Mouse (Mus musculus) liver, adult 2 months (tissue): Measurements from ENCODE around the gene Pir. TPM values are rescaled to one million over a fixed set of nuclear protein-coding genes. Genes with fewer than 3 reads are reported as not detected.

Experiments used
- DNase-seq: peaks from one replicate; pipeline ENCODE4 v3.0.0-alpha.2; 2011; ENCODE audit warnings: low read depth, low spot score; ENCODE audit errors: extremely low read depth
- H3K27ac ChIP-seq: fragments of 200-500 bp; replicated peaks from 2 replicates; pipeline ENCODE4 v1.5.1; 2012; ENCODE audit warnings: low read depth, mild to moderate bottlenecking, control low read depth, inconsistent platforms, low read length; ENCODE audit not compliant: insufficient read depth
- H3K27me3 ChIP-seq: fragments of 200-500 bp; 2 replicates; pipeline ENCODE4 v1.6.1; 2012; ENCODE audit warnings: mild to moderate bottlenecking, moderate library complexity, low read length, inconsistent platforms; ENCODE audit not compliant: control insufficient read depth, insufficient read depth
- H3K36me3 ChIP-seq: fragments of 200-500 bp; 2 replicates; pipeline ENCODE4 v1.6.1; 2012; ENCODE audit warnings: low read length, inconsistent platforms; ENCODE audit not compliant: control insufficient read depth, insufficient read depth
- H3K4me1 ChIP-seq: fragments of 200-500 bp; 2 replicates; pipeline ENCODE4 v1.6.1; 2011; ENCODE audit warnings: low read length; ENCODE audit not compliant: control insufficient read depth, insufficient read depth
- H3K4me3 ChIP-seq: fragments of 200-500 bp; 2 replicates; pipeline ENCODE4 v1.5.1; 2011; ENCODE audit warnings: low read depth, mild to moderate bottlenecking, control low read depth, low read length, moderate library complexity; ENCODE audit not compliant: insufficient read depth
- H3K79me2 ChIP-seq: fragments of 200-500 bp; 2 replicates; pipeline ENCODE4 v1.6.1; 2012; ENCODE audit warnings: inconsistent platforms, mild to moderate bottlenecking, low read length, moderate library complexity; ENCODE audit not compliant: control insufficient read depth, insufficient read depth
- H3K9ac ChIP-seq: fragments of 200-500 bp; 2 replicates; pipeline ENCODE4 v1.6.1; 2012; ENCODE audit warnings: low read depth, mild to moderate bottlenecking, control low read depth, inconsistent platforms, low read length
- CTCF ChIP-seq: fragments of 200-500 bp; IDR thresholded peaks from 2 replicates; pipeline ENCODE4 v1.5.1; 2011; ENCODE audit warnings: low read depth, low read length, control low read depth
- POLR2A ChIP-seq: fragments of 200-500 bp; IDR thresholded peaks from 2 replicates; pipeline ENCODE4 v1.6.1; 2011; ENCODE audit warnings: low read length, control low read depth; ENCODE audit not compliant: insufficient read depth; ENCODE audit errors: extremely low read depth
- WGBS: fragments of 180-500 bp; shearing (Covaris S2); methylation state at CpG from one replicate; pipeline ENCODE4 v1.1.7; 2018; 5-methylcytosine and 5-hydroxymethylcytosine counted together
- polyA plus RNA-seq: library from polyadenylated mRNA; depleted of rRNA; stranded (reverse); fragments of >200 nt; gene quantifications from 2 replicates; pipeline ENCODE4 v1.2.3, GENCODE M21; 2012; rRNA removed
- total RNA-seq: library from RNA; depleted of rRNA; stranded (reverse); fragments of >200 nt; gene quantifications from 2 replicates; pipeline ENCODE4 v1.2.3, GENCODE M21; 2014; rRNA removed

Pir gene
- total and polyA plus RNA-seq, 2 experiments = 16.3 to 17.6 TPM

- H3K79me2 ChIP-seq = no peaks in the 10 kb centered on the region
- DNase-seq = no peak
- under 1% methylated on average over 13 of the region's 13 CpGs for WGBS
- H3K4me3 ChIP-seq = peak overlapping the region; percentile 74
- peak overlapping the region; percentile 76 for H3K27ac ChIP-seq
- peak overlapping the region; percentile 82 for H3K9ac ChIP-seq
- TF ChIP-seq CTCF = no peak
- TF ChIP-seq POLR2A = no peak
- no peaks in the 10 kb centered on the region for H3K4me1 ChIP-seq
- no peaks in the 10 kb centered on the region for H3K27me3 ChIP-seq
- peaks cover 6% of the 10 kb centered on the region; the same call in 1 of the 2 replicates for H3K36me3 ChIP-seq
Observed at GRCm38 (mm10) chrX:164419955-164420354, 150.8 kb downstream of the Pir start.

GRCm38 (mm10) chrX:164420518-164420917, 151.3 kb downstream of the Pir start:
- TF ChIP-seq CTCF (no peak), POLR2A (no peak)
- Histone ChIP-seq H3K27ac (no peak overlapping the region), H3K27me3 (no peaks in the 10 kb centered on the region), H3K79me2 (no peaks in the 10 kb centered on the region), H3K4me1 (no peaks in the 10 kb centered on the region), H3K36me3 (peaks cover 6% of the 10 kb centered on the region; the same call in 1 of the 2 replicates), H3K4me3 (peak overlapping the region; percentile 74; the same call in 1 of the 2 replicates), H3K9ac (no peak overlapping the region)
- DNase-seq = no peak
- WGBS = 22% methylated on average over 3 of the region's 3 CpGs

Other genes starting within 250 kb of the Pir start
- gene Car5b, start 241.4 kb upstream of the Pir start, total RNA-seq = 2.1 and 2.9 TPM in 2 replicates
- gene Car5b, start 241.4 kb upstream of the Pir start, polyA plus RNA-seq = 0.91 and 1.2 TPM in 2 replicates
- 0.83 and 1.3 TPM in 2 replicates for gene Siah1b, start 192.9 kb upstream of the Pir start, total RNA-seq
- 2.0 and 2.2 TPM in 2 replicates for gene Siah1b, start 192.9 kb upstream of the Pir start, polyA plus RNA-seq
- gene Cltrn, start 180.5 kb upstream of the Pir start, total RNA-seq = 0.40 TPM in 1 of 2 replicates, not detected in the other
- not detected in 2 replicates for gene Cltrn, start 180.5 kb upstream of the Pir start, polyA plus RNA-seq
- 0.18 and 0.47 TPM in 2 replicates for gene Ace2, start 130.0 kb upstream of the Pir start, total RNA-seq
- 0.10 and 0.23 TPM in 2 replicates for gene Ace2, start 130.0 kb upstream of the Pir start, polyA plus RNA-seq
- gene Bmx, start 11.2 kb upstream of the Pir start, total RNA-seq = 0.27 and 0.28 TPM in 2 replicates
- gene Bmx, start 11.2 kb upstream of the Pir start, polyA plus RNA-seq = 0.09 TPM in 1 of 2 replicates, not detected in the other
- 1.0 TPM in 2 replicates for gene Vegfd, start 104.0 kb downstream of the Pir start, total RNA-seq
- gene Vegfd, start 104.0 kb downstream of the Pir start, polyA plus RNA-seq = 0.51 and 1.2 TPM in 2 replicates
- gene Piga, start 150.4 kb downstream of the Pir start, total RNA-seq = 3.3 and 3.6 TPM in 2 replicates
- 1.7 and 2.0 TPM in 2 replicates for gene Piga, start 150.4 kb downstream of the Pir start, polyA plus RNA-seq
- gene Asb11, start 167.6 kb downstream of the Pir start, total RNA-seq = 0.09 TPM in 1 of 2 replicates, not detected in the other
- not detected in 2 replicates for gene Asb11, start 167.6 kb downstream of the Pir start, polyA plus RNA-seq
- not detected in 2 replicates for gene Asb9, start 237.0 kb downstream of the Pir start, total RNA-seq
- gene Asb9, start 237.0 kb downstream of the Pir start, polyA plus RNA-seq = not detected in 2 replicates